Mouse (Mus musculus) Patski (cell line): ENCODE measurements at regions not wholly inside any gene's neighbourhood (a gene's known extent, or its start where the extent isn't known, plus 50 kb on each side); places are given as distances from the start of the nearest gene placed in this dataset.
A peak's percentile ranks its signal among the peaks of the same experiment; 100 is the strongest.

Source experiments
- ATAC-seq: fragments of 100-300 bp; one replicate; pipeline ENCODE4 v1.8.0; 2021
- CTCF ChIA-PET: fragments of 350-600 bp; sonication (Branson Sonifier 250); formaldehyde crosslinking; loops from one replicate; lab custom pipeline; 2022; ENCODE audit warnings: inconsistent platforms; lab: Charles Lee
- POLR2A ChIA-PET: fragments of 350-600 bp; sonication (Branson Sonifier 250); formaldehyde crosslinking; loops from one replicate; lab custom pipeline; 2022; ENCODE audit warnings: antibody characterized with exemption, inconsistent platforms; lab: Charles Lee
- DNase-seq: peaks from one replicate; pipeline ENCODE4 v3.0.0-alpha.2; 2011; ENCODE audit warnings: low read depth, low spot score
- H3K27me3 ChIP-seq: fragments of 371-371 bp; one replicate; pipeline ENCODE4 v1.5.1; 2021
- CTCF ChIP-seq: fragments of 100-300 bp; IDR thresholded peaks from one replicate; pipeline ENCODE4 v1.5.1; 2021
- in situ Hi-C: fragments of 300-500 bp; cut with MboI; formaldehyde crosslinking; loops from 3 replicates; pipeline ENCODE4 v1.11.1; 2018; ENCODE audit warnings: low pct_unique_long_range_greater_than_20kb, mixed read lengths

- POLR2A ChIA-PET = interaction anchor here (1.1 kb wide), 2 partner anchors 35 to 187 kb away, joined by 3 to 4 read pairs; no protein-coding TSS in a partner anchor
- DNase-seq (no peak), ATAC-seq (peak; percentile 70)
- no peaks in the 10 kb centered on the region for H3K27me3 ChIP-seq
- CTCF ChIA-PET = interaction anchor here (0.7 to 7.7 kb wide), 13 partner anchors 8 to 869 kb away, joined by 3 to 99 read pairs (median 4); no protein-coding TSS in a partner anchor
- in situ Hi-C loops = loop anchor here (10.0 to 25.0 kb wide), 3 partner anchors 184 to 1664 kb away; partner anchors contain the start of gene Chrm2
- TF ChIP-seq CTCF = peak; percentile 79
These were observed 55.0 kb upstream of the Fam180a start for GRCm38 (mm10) chr6:35380721-35381466.

- CTCF ChIA-PET = interaction anchor here (0.6 to 7.7 kb wide), 21 partner anchors 9 to 199 kb away, joined by 3 to 99 read pairs (median 6); no protein-coding TSS in a partner anchor
- TF ChIP-seq CTCF = peak; percentile 98
- no peaks in the 10 kb centered on the region for H3K27me3 ChIP-seq
- in situ Hi-C loops = loop anchor here (10.0 to 25.0 kb wide), 5 partner anchors 95 to 1665 kb away; partner anchors contain the start of gene Chrm2
- no peak for DNase-seq
- peak; percentile 82 for ATAC-seq
- POLR2A ChIA-PET = interaction anchor here (1.1 kb wide), 1 partner anchor 36 kb away, joined by 3 read pairs; no protein-coding TSS in a partner anchor
These were observed 53.9 kb upstream of the Fam180a start for GRCm38 (mm10) chr6:35379890-35380289.

- in situ Hi-C loops = loop anchor here (10.0 to 25.0 kb wide), 3 partner anchors 94 to 1008 kb away; partner anchors contain the start of gene Chrm2
- ChIA-PET POLR2A (interaction anchor here (0.7 kb wide), 1 partner anchor 91 kb away, joined by 3 read pairs; no protein-coding TSS in a partner anchor), CTCF (interaction anchor here (1.0 to 7.7 kb wide), 15 partner anchors 10 to 188 kb away, joined by 3 to 99 read pairs (median 7); no protein-coding TSS in a partner anchor)
- no peak for TF ChIP-seq CTCF
- DNase-seq = no peak
- no peak for ATAC-seq
- no peaks in the 10 kb centered on the region for H3K27me3 ChIP-seq
These were observed 52.9 kb upstream of the Fam180a start for GRCm38 (mm10) chr6:35378851-35379250.

- no peaks in the 10 kb centered on the region for H3K27me3 ChIP-seq
- ChIA-PET CTCF (interaction anchor here (1.0 to 7.7 kb wide), 4 partner anchors 14 to 189 kb away, joined by 4 to 99 read pairs (median 10); no protein-coding TSS in a partner anchor), POLR2A (no interaction called here)
- no peak for ATAC-seq
- peak; percentile 35 for TF ChIP-seq CTCF
- no peak for DNase-seq
- in situ Hi-C loops = loop anchor here (10.0 to 25.0 kb wide), 3 partner anchors 93 to 1010 kb away; partner anchors contain the start of gene Chrm2
These were observed 51.6 kb upstream of the Fam180a start for GRCm38 (mm10) chr6:35377535-35377934.

GRCm38 (mm10) chr6:35376526-35376925 lies 50.6 kb upstream of the Fam180a start:
- in situ Hi-C loops = loop anchor here (10.0 to 25.0 kb wide), 3 partner anchors 92 to 1011 kb away; partner anchors contain the start of gene Chrm2
- DNase-seq (no peak), ATAC-seq (no peak)
- ChIA-PET POLR2A (no interaction called here), CTCF (interaction anchor here (2.0 kb wide), 1 partner anchor 191 kb away, joined by 5 read pairs; no protein-coding TSS in a partner anchor)
- no peaks in the 10 kb centered on the region for H3K27me3 ChIP-seq
- TF ChIP-seq CTCF = no peak
